Comparison of ENCODE assay signal across 16 mouse cellular contexts in the genomic region with DNA sequence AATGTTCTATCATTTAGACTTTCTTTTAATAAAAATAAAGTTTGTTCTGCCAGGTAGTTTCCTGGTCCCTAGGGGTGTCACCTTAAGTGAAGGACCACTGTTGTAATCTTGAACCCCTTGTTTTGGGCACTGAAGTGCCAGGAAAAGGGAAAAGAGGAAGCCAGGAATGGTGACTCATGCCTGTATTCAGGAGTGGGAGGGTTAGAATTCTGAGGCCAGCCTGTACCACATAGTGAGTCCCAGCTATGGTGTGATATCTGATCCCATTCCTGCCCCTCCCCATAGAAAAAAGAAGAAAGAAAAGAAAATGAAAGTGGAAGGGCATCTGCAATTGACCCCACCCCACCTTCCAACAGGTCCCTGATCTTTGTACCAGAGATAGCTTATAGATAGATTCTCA.
"Had no signal": no experiment of that assay in that cellular context is flagged by ENCODE, and none has a peak within 500 bp of the region (broad histone marks: within the 10 kb centered on the region; RNA-seq: fewer than 3 reads in every experiment).

No protein-coding gene starts in this region.

- H3K4me3 ChIP-seq: left cerebral cortex, adult 2 months; limb, embryonic 12.5 days; limb, embryonic 15.5 days; lung, embryonic 15.5 days; midbrain, embryonic 12.5 days had no signal

- ATAC-seq: midbrain, embryonic 16.5 days had no signal

- H3K27ac ChIP-seq: kidney, postnatal 0 days; left cerebral cortex, adult 2 months; limb, embryonic 12.5 days; limb, embryonic 15.5 days; liver, embryonic 14.5 days; lung, embryonic 15.5 days; macrophage; midbrain, embryonic 12.5 days had no signal

- H3K36me3 ChIP-seq: limb, embryonic 12.5 days; limb, embryonic 15.5 days; lung, embryonic 15.5 days; midbrain, embryonic 12.5 days had no signal

- DNase-seq: kidney, postnatal 36 days; layer of hippocampus, postnatal 36 days; left cerebral cortex, postnatal 4 days; lung, adult 18-20 months; thymus, adult 18-20 months; thymus, postnatal 36 days had no signal

- H3K9ac ChIP-seq: limb, embryonic 12.5 days; limb, embryonic 15.5 days; liver, embryonic 14.5 days; lung, embryonic 15.5 days; midbrain, embryonic 12.5 days had no signal

- H3K4me1 ChIP-seq: limb, embryonic 12.5 days; limb, embryonic 15.5 days; lung, embryonic 15.5 days; midbrain, embryonic 12.5 days had no signal

- H3K27me3 ChIP-seq: limb, embryonic 12.5 days; limb, embryonic 15.5 days; lung, embryonic 15.5 days; midbrain, embryonic 12.5 days had no signal

- H3K9me3 ChIP-seq: limb, embryonic 12.5 days; limb, embryonic 15.5 days; lung, embryonic 15.5 days; midbrain, embryonic 12.5 days had no signal

- H3K4me2 ChIP-seq: limb, embryonic 12.5 days; limb, embryonic 15.5 days; liver, embryonic 11.5 days; lung, embryonic 15.5 days; midbrain, embryonic 12.5 days had no signal
